Mouse (Mus musculus) liver, postnatal 0 days (tissue): ENCODE results near the gene Cd69.
A peak's percentile ranks its signal among the peaks of the same experiment; 100 is the strongest.

Experiments
- CTCF ChIP-seq: sonication (generic); IDR thresholded peaks from 2 replicates; pipeline ENCODE4 v1.5.1; 2016; ENCODE audit warnings: antibody characterized with exemption, low read depth
- EP300 ChIP-seq: IDR thresholded peaks from 2 replicates; pipeline ENCODE4 v1.6.1; 2016; ENCODE audit warnings: antibody characterized with exemption, low read depth, mild to moderate bottlenecking

DNA sequence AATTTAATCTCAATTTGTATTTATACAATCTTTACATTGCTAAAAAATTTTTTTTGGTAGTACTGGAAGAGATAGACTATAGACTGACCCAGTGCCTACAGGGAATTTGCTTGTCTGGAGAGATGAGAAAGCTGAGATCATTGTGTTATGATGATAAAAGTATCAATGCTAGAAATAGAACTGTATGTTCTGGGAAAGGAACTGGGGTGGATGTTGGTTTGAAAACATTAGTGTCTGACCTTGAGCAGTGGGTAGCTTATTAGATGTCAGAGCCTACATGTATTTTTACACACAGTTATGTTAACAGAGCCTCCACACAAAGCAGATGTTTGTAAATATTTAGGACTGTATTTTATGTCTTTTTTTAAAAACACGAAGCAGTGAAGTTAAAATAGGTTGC lies 51.1 kb downstream of the Cd69 start:
- TF ChIP-seq CTCF (no peak), EP300 (0 out of 2 replicates have a peak, but pooled peaks have one; percentile 28)
